Mouse (Mus musculus) testis, adult 2 months (tissue): ENCODE data around the gene Faap20.

Experiments
- CTCF ChIP-seq: fragments of 200-500 bp; IDR thresholded peaks from 2 replicates; pipeline ENCODE4 v1.5.1; 2012; ENCODE audit warnings: low read depth, mild to moderate bottlenecking, inconsistent platforms, low read length, moderate library complexity; ENCODE audit not compliant: control insufficient read depth, insufficient read depth, insufficient replicate concordance
- POLR2A ChIP-seq: fragments of 200-500 bp; IDR thresholded peaks from 2 replicates; pipeline ENCODE4 v1.6.1; 2012; ENCODE audit warnings: low read depth, mild to moderate bottlenecking, inconsistent platforms, low read length, moderate library complexity; ENCODE audit not compliant: control insufficient read depth

DNA sequence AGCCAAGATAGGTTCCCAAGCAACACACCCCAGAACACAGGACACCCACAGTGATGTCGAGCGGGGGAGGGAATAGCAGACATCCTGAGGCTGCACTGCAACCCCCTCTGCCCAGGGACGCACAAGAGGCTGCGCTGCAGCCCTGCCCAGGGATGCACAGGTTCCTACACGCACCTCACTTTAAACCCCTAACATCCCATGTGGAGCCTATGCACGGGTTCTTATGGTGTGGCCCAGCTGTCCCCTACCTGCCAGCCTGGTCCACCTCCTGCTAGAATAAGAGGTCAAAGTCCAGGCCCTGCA, 35.9 kb upstream of the Faap20 start:
- TF ChIP-seq CTCF (no peak), POLR2A (no peak)
